Mouse (Mus musculus) layer of hippocampus, adult 8-10 months (tissue): ENCODE data around the gene Skiv2l. TPM values are rescaled to one million over a fixed set of nuclear protein-coding genes. Genes with fewer than 3 reads are reported as not detected.
A peak's percentile ranks its signal among the peaks of the same experiment; 100 is the strongest.

Experiments used
- DNase-seq, 2 experiments: peaks; one replicate each; pipeline ENCODE4 v3.0.0; 2022; ENCODE audit warnings: low spot score in 2 of 2
- total RNA-seq, 4 experiments: library from RNA; stranded (reverse); gene quantifications; 2 replicates each; pipeline ENCODE4 v1.2.4; 2022

Skiv2l gene
- total RNA-seq: 10 to 100 TPM; 67.1 to 77.5 (median 71.5) TPM

DNA sequence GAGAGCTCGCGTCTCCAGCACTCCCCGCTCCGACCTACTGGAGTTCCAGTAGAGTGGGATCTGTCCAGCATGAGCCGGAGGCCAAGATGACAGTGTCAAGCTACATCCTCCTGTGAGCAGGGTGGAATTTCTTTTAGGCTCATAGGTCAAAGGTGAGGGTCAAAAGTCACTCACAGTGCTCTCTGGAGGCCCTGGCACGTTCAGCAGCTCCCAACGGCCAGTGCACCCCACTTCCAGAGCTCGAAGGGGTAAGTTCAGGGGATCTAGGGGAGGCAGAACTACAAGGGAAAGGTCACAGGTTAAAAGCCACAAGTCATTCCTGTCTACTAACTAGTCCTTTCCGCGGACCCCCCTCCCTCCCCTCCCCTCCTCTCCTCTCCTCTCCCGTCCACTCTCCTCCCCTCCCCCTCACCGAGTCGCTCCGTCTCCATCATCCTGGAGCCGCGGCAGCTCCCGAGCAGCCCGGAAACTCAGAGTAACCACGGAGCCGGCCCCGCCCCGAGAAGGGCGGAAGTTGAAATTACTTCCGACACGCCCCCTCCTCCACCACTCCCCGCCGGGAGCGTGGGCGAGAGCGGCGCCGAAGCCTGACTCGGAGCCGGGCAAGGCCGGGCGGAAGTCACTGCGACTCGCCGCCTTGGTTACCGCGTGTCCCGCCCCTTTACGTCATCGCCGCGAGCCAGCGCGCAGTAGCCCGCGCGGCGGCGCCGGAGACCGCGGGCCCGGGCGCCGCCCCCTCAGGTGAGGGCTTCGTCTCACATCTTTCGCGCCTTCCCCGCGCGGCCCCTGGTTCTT, at the start of gene Skiv2l, which contains the start of gene Nelfe:
Skiv2l (minus strand) TSS at position 489 of the 795 bp plus-strand sequence.
Nelfe (plus strand) TSS at position 670 of the 795 bp plus-strand sequence.
- peak; percentile 95 to 96 for DNase-seq

DNA sequence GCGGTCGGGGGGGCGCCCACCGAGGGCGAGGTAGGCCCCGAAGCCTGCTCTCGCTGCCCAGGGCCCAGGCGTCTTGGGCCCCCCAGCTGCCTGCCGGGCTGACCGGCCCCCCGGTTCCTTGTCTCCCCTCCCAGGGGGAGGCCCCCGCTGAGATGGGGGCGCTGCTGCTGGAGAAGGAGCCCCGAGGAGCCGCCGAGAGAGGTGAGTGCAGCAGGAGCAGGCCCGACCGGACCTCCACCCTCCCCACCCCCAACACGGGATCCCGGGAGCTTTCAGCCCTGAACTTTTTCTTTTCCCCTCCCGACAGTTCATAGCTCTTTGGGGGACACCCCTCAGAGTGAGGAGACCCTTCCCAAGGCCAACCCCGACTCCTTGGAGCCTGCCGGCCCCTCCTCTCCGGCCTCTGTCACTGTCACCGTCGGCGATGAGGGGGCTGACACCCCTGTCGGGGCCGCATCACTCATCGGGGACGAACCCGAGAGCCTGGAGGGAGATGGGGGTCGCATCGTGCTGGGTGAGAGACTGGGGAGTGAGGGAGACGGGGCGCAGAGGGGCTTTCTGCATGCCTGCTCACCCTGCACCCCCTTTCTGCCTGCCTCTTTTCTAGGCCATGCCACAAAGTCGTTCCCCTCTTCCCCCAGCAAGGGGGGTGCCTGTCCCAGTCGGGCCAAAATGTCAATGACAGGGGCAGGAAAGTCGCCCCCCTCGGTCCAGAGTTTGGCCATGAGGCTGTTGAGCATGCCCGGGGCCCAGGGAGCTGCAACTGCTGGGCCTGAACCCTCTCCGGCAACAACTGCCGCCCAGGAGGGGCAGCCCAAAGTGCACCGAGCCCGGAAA, 49.3 kb upstream of the Skiv2l start:
- no peak for DNase-seq

GRCm38 (mm10) chr17:34898706-34899052, 48.7 kb upstream of the Skiv2l start:
- no peak for DNase-seq

- DNase-seq: peak in 1 of 2 experiments; percentile 67
Measured at GRCm38 (mm10) chr17:34898160-34898586, 48.2 kb upstream of the Skiv2l start, which contains the start of the genes C2 and Ehmt2. TSS of gene C2 (minus strand) at chr17:34898265. TSS of gene Ehmt2 (plus strand) at chr17:34898469.

DNA sequence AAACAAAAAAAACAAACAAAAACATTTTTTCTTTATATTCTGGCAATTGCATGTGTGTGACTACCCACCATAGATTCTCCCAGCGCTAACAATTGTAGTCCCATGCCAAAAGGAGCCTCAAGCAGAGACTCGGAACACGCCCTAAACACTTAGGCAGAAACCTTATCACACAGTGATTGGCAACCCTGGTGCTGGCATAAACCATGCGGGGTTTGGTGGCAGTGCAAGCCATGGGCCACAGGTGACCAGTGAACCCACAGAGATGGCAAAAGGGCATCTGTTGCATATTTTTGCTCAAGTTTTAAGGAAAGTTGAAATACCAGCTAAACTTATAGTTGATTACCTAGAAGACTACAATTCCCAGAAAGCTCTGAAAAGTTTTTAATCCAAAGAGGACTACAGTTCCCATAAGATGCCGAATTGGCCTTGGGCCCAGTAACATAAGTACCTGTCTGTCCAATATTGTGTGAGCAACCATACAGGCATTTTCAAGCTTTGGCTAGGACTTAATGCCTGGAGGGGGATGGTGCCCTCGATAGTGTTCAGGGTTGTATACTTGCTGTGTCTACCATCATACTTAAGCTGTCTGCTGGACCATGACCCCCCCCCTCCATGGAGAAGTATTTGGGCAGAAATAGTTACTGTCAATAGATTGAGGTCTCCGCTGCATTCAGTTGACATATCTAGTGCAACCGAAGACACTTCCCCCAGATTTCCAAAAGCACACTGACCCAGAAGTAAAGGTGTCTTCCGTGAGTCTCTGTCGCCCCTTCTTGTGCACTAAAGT, 47.6 kb upstream of the Skiv2l start:
- DNase-seq: peak in 1 of 2 experiments; percentile 44

DNA sequence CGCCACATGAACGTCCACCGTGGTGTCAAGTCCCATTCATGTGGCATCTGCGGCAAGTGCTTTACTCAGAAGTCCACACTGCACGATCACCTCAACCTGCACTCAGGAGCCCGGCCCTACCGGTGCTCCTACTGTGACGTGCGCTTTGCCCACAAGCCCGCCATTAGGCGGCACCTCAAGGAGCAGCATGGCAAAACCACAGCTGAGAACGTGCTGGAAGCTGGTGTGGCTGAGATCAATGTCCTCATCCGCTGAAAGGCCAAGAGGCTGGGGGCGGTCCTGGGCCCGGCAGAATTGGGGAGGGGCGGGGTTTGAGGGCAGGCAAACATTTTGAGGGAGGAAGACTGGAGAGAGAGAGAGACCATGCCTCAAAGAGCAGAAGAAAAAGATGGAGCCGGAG, 46.4 kb upstream of the Skiv2l start:
- DNase-seq: no peak

- DNase-seq: no peak
Measured at GRCm38 (mm10) chr17:34895724-34896123, 45.7 kb upstream of the Skiv2l start.

DNA sequence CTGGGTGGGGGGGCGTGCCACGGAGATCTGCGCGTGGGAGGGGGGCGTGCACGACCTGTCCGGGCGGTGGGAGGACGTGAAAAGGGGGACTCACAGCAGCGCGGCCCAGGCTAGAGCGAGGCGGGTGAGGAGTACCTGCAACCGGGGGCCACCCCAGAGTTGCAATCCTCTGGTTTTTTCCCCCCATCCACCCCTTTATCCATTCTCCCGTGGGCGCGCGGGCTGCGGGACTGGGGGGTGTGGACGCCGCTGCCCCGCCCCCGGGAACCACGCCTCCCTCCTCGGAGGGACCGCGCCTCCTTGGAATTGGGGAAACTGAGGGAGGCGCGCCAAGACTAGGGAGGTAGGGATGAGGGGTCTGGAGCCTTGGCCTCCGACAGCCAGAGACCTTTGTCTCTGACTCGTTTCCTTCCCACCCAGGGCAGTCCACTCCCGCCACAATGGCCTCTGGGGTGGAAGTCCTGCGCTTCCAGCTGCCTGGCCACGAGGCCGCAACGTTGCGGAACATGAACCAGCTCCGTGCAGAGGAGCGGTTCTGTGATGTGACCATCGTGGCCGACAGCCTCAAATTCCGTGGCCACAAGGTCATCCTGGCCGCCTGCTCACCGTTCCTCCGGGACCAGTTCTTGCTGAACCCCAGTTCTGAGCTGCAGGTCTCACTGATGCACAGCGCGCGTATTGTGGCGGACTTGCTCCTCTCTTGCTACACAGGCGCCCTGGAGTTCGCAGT, 45.0 kb upstream of the Skiv2l start:
- peak in 1 of 2 experiments; percentile 36 for DNase-seq

GRCm38 (mm10) chr17:34894074-34894597, 44.1 kb upstream of the Skiv2l start:
- DNase-seq: peak; percentile 87 to 91

- DNase-seq: no peak
Measured at GRCm38 (mm10) chr17:34893072-34893824, 43.2 kb upstream of the Skiv2l start.

DNA sequence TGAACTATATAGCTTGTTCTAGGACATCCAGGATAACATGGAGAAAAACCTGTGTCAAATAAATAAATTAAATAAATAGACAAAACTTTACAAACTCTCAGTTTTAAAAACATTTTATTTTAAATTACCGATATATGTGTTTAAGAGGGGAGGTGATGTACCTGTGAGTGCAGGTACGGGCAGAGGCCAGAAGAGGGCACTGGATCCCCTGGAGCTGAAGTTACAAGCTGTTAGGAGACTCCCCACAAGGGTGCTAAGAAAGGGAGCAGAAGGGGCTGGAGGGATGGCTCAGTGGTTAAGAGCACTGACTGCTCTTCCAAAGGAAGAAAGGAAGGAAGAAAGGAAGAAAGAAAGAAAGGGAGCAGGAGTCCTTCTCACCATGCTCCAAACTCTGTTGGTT, 41.4 kb upstream of the Skiv2l start:
- DNase-seq: no peak

DNA sequence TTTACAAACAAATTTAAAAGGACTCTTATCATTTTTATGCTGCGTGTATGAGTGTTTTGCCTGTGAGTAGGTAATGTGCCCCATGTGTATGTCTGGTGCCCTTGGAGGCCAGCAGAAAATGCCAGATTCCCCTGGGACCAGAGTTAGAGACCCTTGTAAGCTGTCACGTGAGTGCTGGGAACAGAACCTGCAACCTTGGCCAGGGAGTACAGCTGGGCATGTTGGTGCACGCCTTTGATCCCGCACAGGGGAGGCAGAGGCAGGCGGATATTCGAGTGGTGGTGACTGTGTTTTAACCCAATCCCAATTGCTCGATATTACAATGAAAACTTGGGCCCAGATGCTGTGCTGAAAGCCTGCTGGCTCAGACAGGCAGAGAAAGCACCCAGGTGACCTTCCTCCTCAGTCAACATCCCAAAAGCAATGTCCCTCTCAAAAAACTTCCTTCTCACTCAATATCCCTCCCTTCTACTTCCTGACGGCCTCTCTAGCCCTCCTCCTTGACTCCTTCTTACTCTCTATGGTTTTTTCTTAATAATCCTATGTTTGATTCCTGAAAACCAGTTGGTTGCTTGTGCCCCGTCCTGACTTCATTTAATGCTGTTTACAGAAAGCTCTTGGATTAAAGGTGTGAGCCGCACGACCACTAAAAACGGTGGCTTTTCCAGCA, 40.2 kb upstream of the Skiv2l start:
- DNase-seq: no peak

DNA sequence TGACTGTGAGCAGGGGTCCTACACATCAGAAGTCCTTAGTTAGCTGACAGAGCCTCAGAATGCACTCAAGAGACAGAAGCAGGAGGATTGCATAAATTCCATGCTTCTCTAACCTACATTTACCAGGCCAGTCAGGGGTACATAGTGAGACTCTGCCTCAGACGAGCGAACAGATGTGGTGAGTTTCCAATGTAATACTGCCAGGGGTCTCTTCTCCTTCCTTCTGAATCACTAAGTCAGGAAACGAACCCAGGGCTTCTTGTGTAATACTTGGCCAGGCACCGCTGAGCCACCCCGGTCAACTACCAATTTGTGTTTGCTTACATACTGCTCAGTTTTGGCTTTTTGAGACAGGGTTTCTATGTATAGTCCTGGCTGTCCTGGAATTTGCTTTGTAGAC, 37.9 kb upstream of the Skiv2l start:
- DNase-seq: no peak

- DNase-seq: no peak
Measured at GRCm38 (mm10) chr17:34885615-34886014, 35.6 kb upstream of the Skiv2l start.

DNA sequence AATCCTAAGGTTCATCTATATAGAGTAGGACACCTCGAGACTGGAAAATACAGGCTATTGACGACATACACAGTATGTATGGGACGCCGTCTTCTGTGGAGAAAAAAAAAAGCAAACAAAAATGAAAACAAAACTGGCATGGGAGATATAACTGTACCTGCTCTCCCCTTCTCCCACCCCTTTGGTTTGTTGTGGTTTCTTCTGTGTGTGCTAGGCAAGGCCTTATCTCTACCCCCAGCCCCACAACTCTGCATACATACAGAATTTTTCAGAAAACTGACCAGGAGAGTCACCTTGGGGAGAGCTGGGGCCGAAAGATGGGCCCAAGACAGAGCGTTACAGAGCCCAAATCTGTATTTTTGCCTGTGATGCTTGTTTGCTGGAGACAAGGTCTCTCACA, 34.7 kb upstream of the Skiv2l start:
- DNase-seq: no peak

GRCm38 (mm10) chr17:34883332-34883731, 33.3 kb upstream of the Skiv2l start:
- no peak for DNase-seq

GRCm38 (mm10) chr17:34881683-34882310, 31.8 kb upstream of the Skiv2l start, which contains the start of gene Gm20547:
TSS of gene Gm20547 (minus strand) at chr17:34882042.
- DNase-seq: no peak

GRCm38 (mm10) chr17:34881166-34881565, 31.2 kb upstream of the Skiv2l start:
- DNase-seq: no peak
